Mouse (Mus musculus) bone marrow macrophage, adult 2 months (primary cell): ENCODE data around the gene Gata5.

ENCODE experiments used
- CTCF ChIP-seq: IDR thresholded peaks from 2 replicates; pipeline ENCODE4 v1.5.1; 2012; ENCODE audit warnings: low read depth, mild to moderate bottlenecking, low read length, moderate library complexity
- POLR2A ChIP-seq: IDR thresholded peaks from 2 replicates; pipeline ENCODE4 v1.6.1; 2012; ENCODE audit warnings: mild to moderate bottlenecking, low read depth, low read length, borderline replicate concordance

DNA sequence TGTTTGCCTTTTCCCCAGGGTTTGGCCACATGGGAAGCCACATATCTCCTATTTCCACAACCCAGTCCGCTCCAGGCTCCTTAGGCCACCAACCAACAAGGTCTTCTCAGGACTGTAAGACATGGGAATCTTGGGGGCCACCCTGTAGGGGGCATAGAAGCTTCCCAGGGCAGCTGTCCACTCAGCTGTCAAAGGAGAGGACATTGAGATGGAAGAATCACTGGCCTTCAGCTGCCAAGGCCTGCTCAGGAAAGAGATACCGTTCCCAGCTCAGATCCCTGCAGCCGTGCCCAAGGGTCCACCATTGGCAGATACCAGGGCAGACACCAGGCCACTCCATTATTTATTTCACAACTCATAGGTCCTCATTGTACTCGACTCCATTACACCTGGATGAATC is 32.9 kb upstream of the Gata5 start:
- TF ChIP-seq POLR2A (no peak), CTCF (no peak)
